In the genomic region with DNA sequence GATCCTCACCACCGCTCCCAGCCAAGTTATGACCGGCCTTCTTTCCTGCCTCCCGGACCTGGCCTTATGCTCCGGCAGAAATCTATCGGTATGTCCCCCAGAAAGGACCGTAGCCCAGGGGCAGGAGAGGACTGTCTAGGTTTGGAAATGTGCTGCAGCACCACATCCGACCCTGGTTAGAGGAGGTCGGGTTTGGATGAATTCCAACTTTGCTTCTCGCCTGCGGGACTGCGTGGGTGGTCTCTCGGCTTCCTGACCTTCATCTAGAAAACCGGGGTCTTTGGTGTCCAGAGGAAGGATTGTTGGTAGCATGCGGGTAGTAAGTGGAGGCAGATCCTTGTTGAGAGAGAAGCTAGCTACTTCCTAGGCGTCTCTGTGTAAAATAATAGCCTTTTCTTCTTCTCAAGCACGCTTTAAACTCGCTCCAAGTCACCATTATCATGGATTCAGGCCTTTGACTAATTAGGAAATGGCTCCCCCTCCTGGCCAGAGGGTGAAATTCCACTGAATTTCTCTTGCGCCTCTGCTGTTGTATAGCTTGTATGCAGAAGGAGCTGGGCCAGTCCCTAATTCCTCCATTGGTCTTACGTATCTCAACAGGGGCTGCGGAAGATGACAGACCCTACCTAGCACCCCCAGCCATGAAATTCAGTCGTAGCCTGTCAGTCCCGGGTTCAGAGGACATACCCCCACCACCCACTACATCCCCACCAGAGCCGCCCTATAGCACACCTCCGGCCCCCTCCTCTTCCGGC, we compare ENCODE assay signal across 8 mouse cellular contexts. TPM values are rescaled to one million over a fixed set of nuclear protein-coding genes. Genes with fewer than 3 reads are reported as not detected.
A peak's percentile ranks its signal among the peaks of the same experiment; 100 is the strongest.
DNase-seq lines count a peak whose midpoint lies in the region; ATAC-seq and TF ChIP-seq lines count a peak whose summit lies in the region.

No protein-coding gene starts in this region.

- peak; percentile 52 for DNase-seq in c-Kit-negative CD71-positive TER-119-positive erythroid progenitor cells, embryonic 14.5 days (ENCODE audit: low read depth, low spot score)
- peak; percentile 90 for DNase-seq in forebrain, embryonic 11.5 days (ENCODE audit: low spot score)
- DNase-seq in heart, postnatal 0 days (ENCODE audit: low spot score), result peak; percentile 85
- DNase-seq in kidney, postnatal 36 days, result peak; percentile 83 to 85
- peak; percentile 79 for DNase-seq in liver, postnatal 0 days
- peak; percentile 87 for DNase-seq in telencephalon, adult 2 months (ENCODE audit: low read depth, low spot score)

- TF ChIP-seq EP300 in ES-Bruce4 (IDR thresholded peaks at IDR 0.05; ENCODE audit: insufficient read depth, low read depth, low read length), result no peak
- no peak for TF ChIP-seq EP300 in heart, postnatal 0 days (IDR thresholded peaks at IDR 0.05; ENCODE audit: low read depth)
- TF ChIP-seq EP300 in liver, postnatal 0 days (IDR thresholded peaks at IDR 0.05; ENCODE audit: low read depth), result no peak

- peak; percentile 35 for TF ChIP-seq CTCF in ES-Bruce4 (IDR thresholded peaks at IDR 0.05; ENCODE audit: low read depth, low read length)
- TF ChIP-seq CTCF in heart, postnatal 0 days (IDR thresholded peaks at IDR 0.05; ENCODE audit: low read depth), result peak; percentile 86
- peak; percentile 89 for TF ChIP-seq CTCF in liver, postnatal 0 days (IDR thresholded peaks at IDR 0.05; ENCODE audit: low read depth)

- H3K4me2 ChIP-seq in forebrain, embryonic 11.5 days (ENCODE audit: low read depth, low read length, severe bottlenecking), result peak overlapping the region; percentile 45
- peak overlapping the region; percentile 53 for H3K4me2 ChIP-seq in heart, postnatal 0 days (ENCODE audit: low read depth, low read length)
- peak overlapping the region; percentile 53 for H3K4me2 ChIP-seq in liver, postnatal 0 days (ENCODE audit: low read depth, low read length)
- peak overlapping the region; percentile 44 for H3K4me2 ChIP-seq in neural tube, embryonic 13.5 days

- no peaks in the 10 kb centered on the region for H3K36me3 ChIP-seq in ES-Bruce4 (ENCODE audit: control insufficient read depth, insufficient read depth, low read length, poor library complexity, severe bottlenecking)
- H3K36me3 ChIP-seq in forebrain, embryonic 11.5 days (ENCODE audit: control insufficient read depth, insufficient read depth, low read length), result no peaks in the 10 kb centered on the region
- H3K36me3 ChIP-seq in heart, postnatal 0 days (replicated peaks; ENCODE audit: control insufficient read depth, insufficient read depth, low read length), result no peaks in the 10 kb centered on the region
- no peaks in the 10 kb centered on the region for H3K36me3 ChIP-seq in liver, postnatal 0 days (replicated peaks; ENCODE audit: insufficient read depth, low read length)
- H3K36me3 ChIP-seq in neural tube, embryonic 13.5 days, result peaks cover 69% of the 10 kb centered on the region

- peak overlapping the region; percentile 22; the same call in 1 of the 2 replicates for H3K27ac ChIP-seq in ES-Bruce4 (ENCODE audit: insufficient read depth, low read length)
- H3K27ac ChIP-seq in forebrain, embryonic 11.5 days (ENCODE audit: low read depth, low read length), result no peak overlapping the region
- no peak overlapping the region for H3K27ac ChIP-seq in heart, postnatal 0 days (ENCODE audit: low read depth)
- no peak overlapping the region for H3K27ac ChIP-seq in liver, postnatal 0 days (ENCODE audit: low read depth)
- H3K27ac ChIP-seq in neural tube, embryonic 13.5 days (replicated peaks), result peak overlapping the region; percentile 49; the same call in 1 of the 2 replicates

- H3K4me3 ChIP-seq in ES-Bruce4 (ENCODE audit: low read depth, low read length), result peak overlapping the region; percentile 45
- H3K4me3 ChIP-seq in forebrain, embryonic 11.5 days (ENCODE audit: low read depth, low read length), result peak overlapping the region; percentile 14
- H3K4me3 ChIP-seq in heart, postnatal 0 days (ENCODE audit: low read depth, low read length), result peak overlapping the region; percentile 19; the same call in 1 of the 2 replicates
- H3K4me3 ChIP-seq in liver, postnatal 0 days (ENCODE audit: low read depth, low read length), result 0 out of 2 replicates have a peak overlapping the region, but pooled peaks have one; percentile 10
- peak overlapping the region; percentile 4; the same call in 1 of the 2 replicates for H3K4me3 ChIP-seq in neural tube, embryonic 13.5 days

- no peak for TF ChIP-seq POLR2A in ES-Bruce4 (IDR thresholded peaks at IDR 0.05; ENCODE audit: insufficient read depth, low read length)

- H3K9me3 ChIP-seq in ES-Bruce4 (replicated peaks; ENCODE audit: control insufficient read depth, insufficient read depth, low read length, poor library complexity, severe bottlenecking), result no peaks in the 10 kb centered on the region
- no peaks in the 10 kb centered on the region for H3K9me3 ChIP-seq in forebrain, embryonic 11.5 days (ENCODE audit: control insufficient read depth, low read length)
- no peaks in the 10 kb centered on the region for H3K9me3 ChIP-seq in heart, postnatal 0 days (replicated peaks; ENCODE audit: control insufficient read depth, low read length)
- no peaks in the 10 kb centered on the region for H3K9me3 ChIP-seq in liver, postnatal 0 days (ENCODE audit: low read length)
- no peaks in the 10 kb centered on the region for H3K9me3 ChIP-seq in neural tube, embryonic 13.5 days

- WGBS in forebrain, embryonic 11.5 days, result 4% methylated on average over 25 of the region's 25 CpGs
- WGBS in heart, postnatal 0 days, result 4% methylated on average over 25 of the region's 25 CpGs
- 8% methylated on average over 25 of the region's 25 CpGs for WGBS in liver, postnatal 0 days (ENCODE audit: insufficient replicate concordance)
- WGBS in neural tube, embryonic 13.5 days, result 5% methylated on average over 25 of the region's 25 CpGs

- H3K4me1 ChIP-seq in ES-Bruce4 (ENCODE audit: control insufficient read depth, insufficient read depth, low read length), result no peaks in the 10 kb centered on the region
- peaks cover 27% of the 10 kb centered on the region for H3K4me1 ChIP-seq in forebrain, embryonic 11.5 days (replicated peaks; ENCODE audit: control insufficient read depth, insufficient read depth, low read length)
- 0 out of 2 replicates have a peak, but pooled peaks cover 4% of the 10 kb centered on the region for H3K4me1 ChIP-seq in heart, postnatal 0 days (ENCODE audit: control insufficient read depth, insufficient read depth)
- H3K4me1 ChIP-seq in liver, postnatal 0 days (ENCODE audit: insufficient read depth), result 0 out of 2 replicates have a peak, but pooled peaks cover 2% of the 10 kb centered on the region
- H3K4me1 ChIP-seq in neural tube, embryonic 13.5 days (replicated peaks), result peaks cover 38% of the 10 kb centered on the region

- ATAC-seq in forebrain, embryonic 11.5 days (replicated peaks; ENCODE audit: low FRiP score), result peak; percentile 49
- ATAC-seq in heart, postnatal 0 days (ENCODE audit: insufficient read depth, low read depth), result peak; percentile 59; the same call in 1 of the 2 replicates
- peak; percentile 66 for ATAC-seq in liver, postnatal 0 days
- peak; percentile 51 for ATAC-seq in neural tube, embryonic 13.5 days (ENCODE audit: low read depth)

- H3K9ac ChIP-seq in ES-Bruce4 (ENCODE audit: low read depth, poor library complexity, severe bottlenecking), result peak overlapping the region; percentile 54
- peak overlapping the region; percentile 39; the same call in 1 of the 2 replicates for H3K9ac ChIP-seq in forebrain, embryonic 11.5 days (ENCODE audit: low read length)
- H3K9ac ChIP-seq in heart, postnatal 0 days (replicated peaks; ENCODE audit: low read depth, low read length), result no peak overlapping the region
- no peak overlapping the region for H3K9ac ChIP-seq in liver, postnatal 0 days (replicated peaks)
- H3K9ac ChIP-seq in neural tube, embryonic 13.5 days, result peak overlapping the region; percentile 41

- H3K27me3 ChIP-seq in ES-Bruce4 (ENCODE audit: control insufficient read depth, insufficient read depth, low read length, poor library complexity, severe bottlenecking), result peaks cover 12% of the 10 kb centered on the region
- H3K27me3 ChIP-seq in forebrain, embryonic 11.5 days (ENCODE audit: control insufficient read depth, insufficient read depth, low read length), result peaks cover 50% of the 10 kb centered on the region
- peaks cover 81% of the 10 kb centered on the region for H3K27me3 ChIP-seq in heart, postnatal 0 days (ENCODE audit: control insufficient read depth, insufficient read depth, low read length)
- peaks cover 72% of the 10 kb centered on the region for H3K27me3 ChIP-seq in liver, postnatal 0 days (ENCODE audit: insufficient read depth, low read length)
- peaks cover 95% of the 10 kb centered on the region for H3K27me3 ChIP-seq in neural tube, embryonic 13.5 days

RNA-seq across cellular contexts. Expression of a gene that starts 32.8 kb away (rescaled TPM):
- polyA plus RNA-seq in ES-Bruce4 (2011; ENCODE audit: insufficient read depth, insufficient read length, low read depth, missing spikeins), result 1.8 and 1.9 TPM in 2 replicates
- 3.2 and 4.0 TPM in 2 replicates for polyA plus RNA-seq in forebrain, embryonic 11.5 days (2014; fragmentation: Nextera tagmentation; extraction: Ambion mirVana)
- 0.58 and 3.1 TPM in 2 replicates for total RNA-seq in heart, postnatal 0 days (2014; rRNA removed; ENCODE audit: low replicate concordance)
- 0.81 and 0.86 TPM in 2 replicates for polyA plus RNA-seq in heart, postnatal 0 days (2015; fragmentation: Nextera tagmentation; extraction: Ambion mirVana)
- polyA plus RNA-seq in liver, postnatal 0 days (2015; fragmentation: Nextera tagmentation; extraction: Ambion mirVana), result 0.04 TPM in 1 of 2 replicates, not detected in the other
- 24.9 and 28.4 TPM in 2 replicates for polyA plus RNA-seq in neural tube, embryonic 13.5 days (2015; fragmentation: Nextera tagmentation; extraction: Ambion mirVana)

RNA-seq across cellular contexts. Expression of a gene that starts 34.5 kb away (rescaled TPM):
- polyA plus RNA-seq in ES-Bruce4 (2011; ENCODE audit: insufficient read depth, insufficient read length, low read depth, missing spikeins), result 7.7 and 8.3 TPM in 2 replicates
- polyA plus RNA-seq in forebrain, embryonic 11.5 days (2014; fragmentation: Nextera tagmentation; extraction: Ambion mirVana), result 0.89 and 0.96 TPM in 2 replicates
- total RNA-seq in heart, postnatal 0 days (2014; rRNA removed; ENCODE audit: low replicate concordance), result not detected in 2 replicates
- polyA plus RNA-seq in heart, postnatal 0 days (2015; fragmentation: Nextera tagmentation; extraction: Ambion mirVana), result 0.14 and 0.52 TPM in 2 replicates
- polyA plus RNA-seq in liver, postnatal 0 days (2015; fragmentation: Nextera tagmentation; extraction: Ambion mirVana), result 0.15 and 0.18 TPM in 2 replicates
- polyA plus RNA-seq in neural tube, embryonic 13.5 days (2015; fragmentation: Nextera tagmentation; extraction: Ambion mirVana), result 1.0 and 1.5 TPM in 2 replicates

RNA-seq across cellular contexts. Expression of a gene that starts 41.1 kb away (rescaled TPM):
- polyA plus RNA-seq in ES-Bruce4 (2011; ENCODE audit: insufficient read depth, insufficient read length, low read depth, missing spikeins), result 2.5 and 3.4 TPM in 2 replicates
- 3.6 and 4.2 TPM in 2 replicates for polyA plus RNA-seq in forebrain, embryonic 11.5 days (2014; fragmentation: Nextera tagmentation; extraction: Ambion mirVana)
- 0.19 and 0.61 TPM in 2 replicates for total RNA-seq in heart, postnatal 0 days (2014; rRNA removed; ENCODE audit: low replicate concordance)
- polyA plus RNA-seq in heart, postnatal 0 days (2015; fragmentation: Nextera tagmentation; extraction: Ambion mirVana), result 0.33 and 0.36 TPM in 2 replicates
- polyA plus RNA-seq in liver, postnatal 0 days (2015; fragmentation: Nextera tagmentation; extraction: Ambion mirVana), result not detected in 2 replicates
- polyA plus RNA-seq in neural tube, embryonic 13.5 days (2015; fragmentation: Nextera tagmentation; extraction: Ambion mirVana), result 26.5 and 27.7 TPM in 2 replicates

RNA-seq across cellular contexts. Expression of a gene that starts 44.4 kb away (rescaled TPM):
- polyA plus RNA-seq in ES-Bruce4 (2011; ENCODE audit: insufficient read depth, insufficient read length, low read depth, missing spikeins), result 0.75 and 0.87 TPM in 2 replicates
- polyA plus RNA-seq in forebrain, embryonic 11.5 days (2014; fragmentation: Nextera tagmentation; extraction: Ambion mirVana), result 3.2 TPM in 2 replicates
- 1.4 and 1.7 TPM in 2 replicates for total RNA-seq in heart, postnatal 0 days (2014; rRNA removed; ENCODE audit: low replicate concordance)
- 1.00 and 1.3 TPM in 2 replicates for polyA plus RNA-seq in heart, postnatal 0 days (2015; fragmentation: Nextera tagmentation; extraction: Ambion mirVana)
- polyA plus RNA-seq in liver, postnatal 0 days (2015; fragmentation: Nextera tagmentation; extraction: Ambion mirVana), result 1.6 and 1.8 TPM in 2 replicates
- 2.8 TPM in 2 replicates for polyA plus RNA-seq in neural tube, embryonic 13.5 days (2015; fragmentation: Nextera tagmentation; extraction: Ambion mirVana)

Comparison
In these comparisons a context has a peak if more than half of its experiments do, and no peak if none do; other contexts are left out.
1. H3K27ac ChIP-seq: peak in ES-Bruce4 (single experiment) and neural tube, embryonic 13.5 days (single experiment); none in forebrain, embryonic 11.5 days (single experiment), heart, postnatal 0 days (single experiment) and liver, postnatal 0 days (single experiment).
2. H3K9ac ChIP-seq: peak in ES-Bruce4 (single experiment), forebrain, embryonic 11.5 days (single experiment) and neural tube, embryonic 13.5 days (single experiment); none in heart, postnatal 0 days (single experiment) and liver, postnatal 0 days (single experiment).
3. CTCF ChIP-seq: peak in every context shown above with its lines; median percentile 89 in liver, postnatal 0 days; 86 in heart, postnatal 0 days; 35 in ES-Bruce4.
4. Peak in every context shown above with its lines, with median percentiles within 50 percentile points of each other: H3K4me3 ChIP-seq, DNase-seq, ATAC-seq and H3K4me2 ChIP-seq.